ENCODE assay signal across 20 mouse cellular contexts in the genomic region with DNA sequence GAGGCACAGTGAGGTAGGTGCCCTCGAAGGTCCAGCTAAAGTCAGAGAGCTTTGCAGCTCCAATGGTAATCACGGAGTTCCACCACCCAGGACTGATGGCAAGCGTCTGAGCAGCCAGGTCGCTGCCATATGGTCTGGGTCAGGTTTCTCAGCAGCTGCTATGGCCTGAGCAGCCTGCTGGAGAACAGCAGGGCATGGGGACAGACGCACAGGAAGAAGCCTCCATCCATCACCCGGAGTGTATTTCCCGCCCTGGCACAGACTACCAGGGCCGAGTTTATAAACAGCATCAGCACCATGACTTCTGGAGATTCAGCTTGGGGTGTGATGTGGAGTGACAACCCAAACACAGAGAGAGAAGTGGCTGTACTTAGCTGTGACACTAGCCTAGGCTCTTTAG. TPM values are rescaled to one million over a fixed set of nuclear protein-coding genes. Genes with fewer than 3 reads are reported as not detected.
DNase-seq lines count a peak whose midpoint lies in the region; ATAC-seq and TF ChIP-seq lines count a peak whose summit lies in the region.
"Had no signal": no experiment of that assay in that cellular context is flagged by ENCODE, and none has a peak within 500 bp of the region (broad histone marks: within the 10 kb centered on the region; RNA-seq: fewer than 3 reads in every experiment).

No protein-coding gene starts in this region.

- TF ChIP-seq CTCF in gastrocnemius, adult 2 months (IDR thresholded peaks at IDR 0.05), result no peak
- TF ChIP-seq CTCF in lung, postnatal 0 days (IDR thresholded peaks at IDR 0.05), result no peak
- no peak for TF ChIP-seq CTCF in lung, adult 2 months (IDR thresholded peaks at IDR 0.05; ENCODE audit: insufficient read depth, low read length)

- TF ChIP-seq POLR2A in lung, adult 2 months (IDR thresholded peaks at IDR 0.05; ENCODE audit: borderline replicate concordance, extremely low read depth, low read depth, low read length), result no peak

- H3K27me3 ChIP-seq in lung, postnatal 0 days (replicated peaks; ENCODE audit: insufficient read depth, low read length), result no peaks in the 10 kb centered on the region
- H3K27me3 ChIP-seq in limb, embryonic 13.5 days, result no peaks in the 10 kb centered on the region
- no peaks in the 10 kb centered on the region for H3K27me3 ChIP-seq in forebrain, embryonic 10.5 days (ENCODE audit: poor library complexity, severe bottlenecking)

- intact Hi-C loops in gastrocnemius, adult 2 months (cut with DNase I), result no loop called here
- intact Hi-C loops in gastrocnemius, postnatal 36 days (cut with DNase I), result no loop called here

- TF ChIP-seq EP300 in lung, postnatal 0 days (IDR thresholded peaks at IDR 0.05), result peak; percentile 14; the same call in 1 of the 2 replicates

- no peak overlapping the region for H3K4me3 ChIP-seq in gastrocnemius, adult 2 months
- no peak overlapping the region for H3K4me3 ChIP-seq in lung, postnatal 0 days (ENCODE audit: low read depth, low read length)
- H3K4me3 ChIP-seq in lung, adult 2 months (replicated peaks; ENCODE audit: extremely low read depth, low read depth, low read length), result no peak overlapping the region
- no peak overlapping the region for H3K4me3 ChIP-seq in limb, embryonic 13.5 days
- no peak overlapping the region for H3K4me3 ChIP-seq in forebrain, embryonic 10.5 days

- H3K9ac ChIP-seq in lung, postnatal 0 days (replicated peaks; ENCODE audit: low read depth), result no peak overlapping the region
- H3K9ac ChIP-seq in limb, embryonic 13.5 days, result peak overlapping the region; percentile 48; the same call in 1 of the 2 replicates
- H3K9ac ChIP-seq: hindbrain, embryonic 14.5 days had no signal

- peaks cover 16% of the 10 kb centered on the region for H3K4me1 ChIP-seq in lung, postnatal 0 days (ENCODE audit: insufficient read depth, low read depth, low read length)
- H3K4me1 ChIP-seq in lung, adult 2 months (ENCODE audit: control insufficient read depth, insufficient read depth, low read length), result peaks cover 14% of the 10 kb centered on the region
- peaks cover 46% of the 10 kb centered on the region for H3K4me1 ChIP-seq in limb, embryonic 13.5 days
- H3K4me1 ChIP-seq in forebrain, embryonic 10.5 days, result peaks cover 48% of the 10 kb centered on the region

- H3K36me3 ChIP-seq in lung, postnatal 0 days (ENCODE audit: insufficient read depth, low read length), result peaks cover 5% of the 10 kb centered on the region; the same call in 1 of the 2 replicates
- H3K36me3 ChIP-seq in limb, embryonic 13.5 days, result peaks cover 49% of the 10 kb centered on the region
- peaks cover 54% of the 10 kb centered on the region for H3K36me3 ChIP-seq in forebrain, embryonic 10.5 days (replicated peaks)

- no peaks in the 10 kb centered on the region for H3K9me3 ChIP-seq in lung, postnatal 0 days (ENCODE audit: low read length)
- H3K9me3 ChIP-seq in limb, embryonic 13.5 days, result no peaks in the 10 kb centered on the region
- H3K9me3 ChIP-seq in forebrain, embryonic 10.5 days, result no peaks in the 10 kb centered on the region

- peak; percentile 56 for DNase-seq in gastrocnemius, adult 2 months
- no peak for DNase-seq in gastrocnemius, postnatal 36 days
- no peak for DNase-seq in lung, postnatal 0 days (ENCODE audit: low spot score)
- DNase-seq in lung, adult 2 months, result no peak
- DNase-seq in cerebellum, adult 8-10 months, result peak; percentile 68
- no peak for DNase-seq in forebrain, embryonic 10.5 days (ENCODE audit: extremely low spot score, low spot score)
- DNase-seq: B cell, adult 2 months; heart, adult 18-20 months; right cerebral cortex, adult 18-20 months; spleen, adult 18-20 months; thymus, postnatal 14 days had no signal

- no peak for ATAC-seq in lung, postnatal 0 days
- ATAC-seq in limb, embryonic 13.5 days (ENCODE audit: low FRiP score, low read depth), result no peak
- ATAC-seq: forebrain, embryonic 16.5 days; intestine, postnatal 0 days had no signal

- no peak overlapping the region for H3K4me2 ChIP-seq in lung, postnatal 0 days (replicated peaks; ENCODE audit: low read depth, low read length)
- H3K4me2 ChIP-seq in limb, embryonic 13.5 days (replicated peaks), result no peak overlapping the region
- H3K4me2 ChIP-seq: hindbrain, embryonic 14.5 days had no signal

- 57% methylated on average over 8 of the region's 8 CpGs for WGBS in lung, postnatal 0 days
- 54% methylated on average over 8 of the region's 8 CpGs for WGBS in lung, adult 2 months
- WGBS in limb, embryonic 13.5 days, result 62% methylated on average over 8 of the region's 8 CpGs
- 90% methylated on average over 8 of the region's 8 CpGs for WGBS in forebrain, embryonic 10.5 days

- H3K27ac ChIP-seq in gastrocnemius, adult 2 months, result peak overlapping the region; percentile 48
- no peak overlapping the region for H3K27ac ChIP-seq in lung, postnatal 0 days (ENCODE audit: low read length)
- no peak overlapping the region; the same call in 1 of the 2 replicates for H3K27ac ChIP-seq in limb, embryonic 13.5 days
- H3K27ac ChIP-seq in forebrain, embryonic 10.5 days, result no peak overlapping the region
- H3K27ac ChIP-seq: hindbrain, embryonic 14.5 days had no signal

RNA-seq across cellular contexts. Expression of gene Pias4, which starts 2.6 kb away (rescaled TPM):
- 10 to 100 TPM; 15.7 to 16.2 TPM for total RNA-seq in gastrocnemius, adult 2 months (2021)
- 10 to 100 TPM; 14.0 to 16.3 TPM for total RNA-seq in gastrocnemius, postnatal 36 days (2021)
- 27.9 TPM in 2 replicates for polyA plus RNA-seq in lung, postnatal 0 days (2015; fragmentation: Nextera tagmentation; extraction: Ambion mirVana)
- 33.0 and 40.0 TPM in 2 replicates for polyA plus RNA-seq in lung, adult 2 months (2012; rRNA removed)
- 62.2 and 62.3 TPM in 2 replicates for polyA plus RNA-seq in limb, embryonic 13.5 days (2015; fragmentation: Nextera tagmentation; extraction: Ambion mirVana)
- 56.2 and 58.7 TPM in 2 replicates for polyA plus RNA-seq in forebrain, embryonic 10.5 days (2016; fragmentation: Nextera tagmentation; extraction: Ambion mirVana)

RNA-seq across cellular contexts. Expression of gene Eef2, which starts 11.3 kb away (rescaled TPM):
- total RNA-seq in gastrocnemius, adult 2 months (2021), result 1,000 to 10,000 TPM; 1,128 to 1,335 TPM
- total RNA-seq in gastrocnemius, postnatal 36 days (2021), result 100 to 1,000 TPM; 880 to 957 TPM
- 509 and 537 TPM in 2 replicates for polyA plus RNA-seq in lung, postnatal 0 days (2015; fragmentation: Nextera tagmentation; extraction: Ambion mirVana)
- 1,377 and 1,420 TPM in 2 replicates for polyA plus RNA-seq in lung, adult 2 months (2012; rRNA removed)
- polyA plus RNA-seq in limb, embryonic 13.5 days (2015; fragmentation: Nextera tagmentation; extraction: Ambion mirVana), result 577 and 592 TPM in 2 replicates
- polyA plus RNA-seq in forebrain, embryonic 10.5 days (2016; fragmentation: Nextera tagmentation; extraction: Ambion mirVana), result 596 and 599 TPM in 2 replicates

RNA-seq across cellular contexts. Expression of gene Dapk3, which starts 17.7 kb away (rescaled TPM):
- 10 to 100 TPM; 22.1 to 24.9 TPM for total RNA-seq in gastrocnemius, adult 2 months (2021)
- total RNA-seq in gastrocnemius, postnatal 36 days (2021), result 10 to 100 TPM; 21.1 to 23.9 TPM
- polyA plus RNA-seq in lung, postnatal 0 days (2015; fragmentation: Nextera tagmentation; extraction: Ambion mirVana), result 48.9 and 50.2 TPM in 2 replicates
- 70.4 and 73.5 TPM in 2 replicates for polyA plus RNA-seq in lung, adult 2 months (2012; rRNA removed)
- 53.4 and 53.7 TPM in 2 replicates for polyA plus RNA-seq in limb, embryonic 13.5 days (2015; fragmentation: Nextera tagmentation; extraction: Ambion mirVana)
- 41.6 and 44.9 TPM in 2 replicates for polyA plus RNA-seq in forebrain, embryonic 10.5 days (2016; fragmentation: Nextera tagmentation; extraction: Ambion mirVana)

RNA-seq across cellular contexts. Expression of gene 4930442H23Rik, which starts 18.5 kb away (rescaled TPM):
- total RNA-seq in gastrocnemius, adult 2 months (2021), result not detected
- total RNA-seq in gastrocnemius, postnatal 36 days (2021), result not detected
- 0.16 and 0.25 TPM in 2 replicates for polyA plus RNA-seq in lung, postnatal 0 days (2015; fragmentation: Nextera tagmentation; extraction: Ambion mirVana)
- not detected in 2 replicates for polyA plus RNA-seq in lung, adult 2 months (2012; rRNA removed)
- polyA plus RNA-seq in limb, embryonic 13.5 days (2015; fragmentation: Nextera tagmentation; extraction: Ambion mirVana), result not detected in 2 replicates
- polyA plus RNA-seq in forebrain, embryonic 10.5 days (2016; fragmentation: Nextera tagmentation; extraction: Ambion mirVana), result not detected in 2 replicates
- total RNA-seq: gastrocnemius, adult 18-20 months; heart, adult 18-20 months; layer of hippocampus, postnatal 25 days; left cerebral cortex, postnatal 36 days had no signal
- polyA plus RNA-seq: forebrain, embryonic 16.5 days; hindbrain, embryonic 14.5 days; large intestine, adult 2 months; stomach, embryonic 16.5 days had no signal

RNA-seq across cellular contexts. Expression of gene Zbtb7a, which starts 30.1 kb away (rescaled TPM):
- total RNA-seq in gastrocnemius, adult 2 months (2021), result 10 to 100 TPM; 23.3 to 25.9 TPM
- 10 to 100 TPM; 22.4 to 27.8 TPM for total RNA-seq in gastrocnemius, postnatal 36 days (2021)
- 58.2 and 62.0 TPM in 2 replicates for polyA plus RNA-seq in lung, postnatal 0 days (2015; fragmentation: Nextera tagmentation; extraction: Ambion mirVana)
- 66.7 and 83.6 TPM in 2 replicates for polyA plus RNA-seq in lung, adult 2 months (2012; rRNA removed)
- 22.5 and 22.6 TPM in 2 replicates for polyA plus RNA-seq in limb, embryonic 13.5 days (2015; fragmentation: Nextera tagmentation; extraction: Ambion mirVana)
- 6.8 and 7.5 TPM in 2 replicates for polyA plus RNA-seq in forebrain, embryonic 10.5 days (2016; fragmentation: Nextera tagmentation; extraction: Ambion mirVana)

Comparison
In these comparisons a context has a peak if more than half of its experiments do, and no peak if none do; other contexts are left out.
1. DNase-seq: peak in gastrocnemius, adult 2 months (single experiment) and cerebellum, adult 8-10 months (single experiment); none in gastrocnemius, postnatal 36 days (0 of 2), lung, postnatal 0 days (single experiment), lung, adult 2 months (single experiment) and forebrain, embryonic 10.5 days (single experiment).